Mouse (Mus musculus) embryonic stem cell, embryonic (primary cell): ENCODE measurements around the gene Fap.

Experiments used
- CTCF ChIA-PET, 4 experiments: fragments of 300-600 bp in 2 of 4; fragments of 350-600 bp in 2 of 4; sonication (Branson Sonifier 250); formaldehyde crosslinking; loops; one replicate each; lab custom pipeline; 2022; ENCODE audit warnings: inconsistent platforms in 2 of 4; lab: Charles Lee
- POLR2A ChIA-PET, 4 experiments: fragments of 300-600 bp in 2 of 4; fragments of 350-600 bp in 2 of 4; sonication (Branson Sonifier 250); formaldehyde crosslinking; loops; one replicate each; lab custom pipeline; 2022; ENCODE audit warnings: antibody characterized with exemption in 4 of 4, inconsistent platforms in 1 of 4; lab: Charles Lee

Gene Fap

DNA sequence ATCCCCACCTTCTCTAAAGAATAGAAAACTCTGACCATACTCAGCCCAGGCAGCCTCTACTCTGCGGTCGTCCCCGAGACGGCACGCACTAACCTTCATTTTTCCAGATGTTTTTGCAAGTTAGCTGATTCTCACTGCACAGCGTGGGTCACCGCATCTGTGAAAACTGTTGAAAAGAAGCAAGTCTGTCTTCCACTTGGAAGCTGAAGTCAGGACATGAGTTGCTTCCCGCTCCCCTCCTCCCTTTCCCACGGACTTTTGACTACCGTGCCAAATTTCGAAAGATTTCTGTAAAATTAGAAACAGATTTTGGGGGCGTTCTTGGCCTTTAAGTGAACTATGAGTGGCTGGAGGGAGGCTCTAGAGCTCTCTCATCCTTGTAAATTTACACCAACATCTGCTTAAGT lies at the start of gene Fap:
TSS of gene Fap (minus strand) at position 323 of the 407 bp plus-strand sequence.
- ChIA-PET POLR2A (no interaction called here), CTCF (no interaction called here)

DNA sequence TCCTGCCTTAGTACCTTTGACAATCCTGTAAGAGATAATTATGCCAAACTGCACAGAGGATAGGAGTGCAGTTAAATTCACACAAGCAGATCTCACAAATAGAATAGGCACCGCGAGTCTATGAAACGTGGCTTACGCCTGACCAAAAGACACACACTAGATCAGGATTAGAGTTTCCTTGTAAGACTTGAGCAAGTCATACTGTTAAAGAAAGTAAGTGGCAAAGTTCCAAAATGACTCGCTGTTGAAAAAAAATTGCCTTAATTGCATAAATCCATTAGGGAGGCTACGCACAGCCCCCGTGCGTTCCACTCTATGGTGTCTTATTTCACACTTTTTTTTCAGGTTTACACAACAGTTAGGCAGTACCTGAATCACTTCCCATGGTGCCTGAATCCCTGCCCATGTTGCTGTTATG lies 49.2 kb upstream of the Fap start:
- POLR2A ChIA-PET, result no interaction called here
- CTCF ChIA-PET, result interaction anchor here in 1 of 4 experiments (0.5 to 0.6 kb wide), 2 partner anchors 295 to 716 kb away, joined by 3 read pairs; no protein-coding TSS in a partner anchor

DNA sequence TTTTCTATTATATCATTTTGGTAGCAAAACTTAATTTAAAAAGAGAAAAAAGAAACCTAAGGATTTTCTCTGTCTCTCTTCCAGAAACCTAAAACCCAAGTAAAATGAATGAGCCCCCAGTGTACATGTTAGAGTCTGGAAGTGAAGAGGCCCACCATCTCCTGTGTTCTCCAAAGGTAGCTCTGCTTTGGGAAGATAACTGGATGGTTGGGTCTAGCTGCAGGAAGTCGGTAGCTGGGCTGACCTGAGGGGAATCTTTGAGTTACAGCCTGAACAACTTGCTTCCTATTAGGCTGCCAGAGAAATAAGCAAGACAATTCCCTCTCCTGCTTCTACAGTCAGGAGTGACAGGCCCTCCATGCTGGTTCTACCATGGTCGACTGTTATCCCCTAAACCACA lies 45.8 kb upstream of the Fap start:
- CTCF ChIA-PET, result interaction anchor here in 1 of 4 experiments (1.0 kb wide), 1 partner anchor 8 kb away, joined by 3 read pairs; no protein-coding TSS in a partner anchor
- POLR2A ChIA-PET, result no interaction called here

DNA sequence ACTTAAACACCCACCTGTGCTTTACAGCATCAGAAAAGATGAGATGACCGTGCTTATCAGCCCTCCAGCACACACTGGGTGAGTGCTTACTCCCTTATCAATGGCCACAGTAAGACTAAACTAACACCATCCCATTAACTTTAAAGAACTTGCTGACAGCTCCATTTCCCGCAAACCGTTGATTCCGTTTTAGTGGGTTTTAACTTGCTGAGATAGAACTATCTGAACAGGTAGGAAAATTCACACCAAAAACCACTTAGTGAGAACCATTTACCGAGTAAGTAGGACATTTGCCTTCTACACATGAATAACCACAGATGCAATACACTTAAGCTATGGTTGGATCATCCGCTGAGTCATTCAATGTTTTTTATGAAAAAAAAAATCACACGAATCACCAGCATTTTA lies 45.1 kb upstream of the Fap start:
- POLR2A ChIA-PET, result no interaction called here

DNA sequence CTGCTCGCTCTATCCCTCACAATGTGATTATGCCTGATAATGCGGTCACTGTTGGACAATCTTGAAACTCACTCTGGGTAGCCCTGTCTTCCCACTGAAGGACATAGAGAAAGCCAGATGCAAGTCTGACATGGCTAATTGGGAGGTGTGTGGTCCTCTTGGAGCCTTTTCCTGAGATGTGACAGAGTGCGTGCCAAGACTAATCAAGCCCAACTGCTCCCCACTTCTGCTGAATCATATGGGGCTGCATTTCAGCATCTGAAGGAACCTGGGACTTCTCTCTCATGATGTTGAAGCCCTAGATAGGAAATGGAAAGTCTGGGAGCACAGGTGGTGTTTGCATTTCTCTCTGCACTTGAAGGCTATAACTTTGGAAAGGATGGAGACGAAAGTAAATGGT lies 39.3 kb upstream of the Fap start:
- CTCF ChIA-PET, result interaction anchor here in 1 of 4 experiments (0.7 kb wide), 1 partner anchor 15 kb away, joined by 4 read pairs; no protein-coding TSS in a partner anchor
- POLR2A ChIA-PET, result no interaction called here

More for the DNA sequence above, 45.1 kb upstream of the Fap start:
- CTCF ChIA-PET, result no interaction called here

DNA sequence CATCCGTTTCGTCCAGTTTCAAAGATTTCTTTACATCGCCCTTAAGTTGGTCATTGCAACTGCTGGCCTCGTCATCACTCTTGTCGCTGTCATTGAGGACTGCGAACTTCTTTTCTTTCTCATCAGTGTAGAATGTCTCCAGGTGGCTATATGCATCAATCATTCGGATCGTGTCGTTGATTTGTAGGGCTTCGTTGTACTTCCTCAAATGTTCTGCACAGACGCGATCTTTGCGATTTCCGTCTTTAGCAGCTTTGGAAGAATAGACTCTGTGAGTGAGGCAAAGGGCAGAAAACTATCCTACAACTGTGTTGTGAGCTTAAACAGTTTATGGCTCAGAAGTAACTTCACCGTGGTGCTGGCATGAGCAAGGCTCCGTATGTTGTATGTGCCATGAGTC lies 32.3 kb upstream of the Fap start:
- ChIA-PET POLR2A (no interaction called here), CTCF (interaction anchor here in 1 of 4 experiments (1.0 kb wide), 1 partner anchor 22 kb away, joined by 4 read pairs; no protein-coding TSS in a partner anchor)

DNA sequence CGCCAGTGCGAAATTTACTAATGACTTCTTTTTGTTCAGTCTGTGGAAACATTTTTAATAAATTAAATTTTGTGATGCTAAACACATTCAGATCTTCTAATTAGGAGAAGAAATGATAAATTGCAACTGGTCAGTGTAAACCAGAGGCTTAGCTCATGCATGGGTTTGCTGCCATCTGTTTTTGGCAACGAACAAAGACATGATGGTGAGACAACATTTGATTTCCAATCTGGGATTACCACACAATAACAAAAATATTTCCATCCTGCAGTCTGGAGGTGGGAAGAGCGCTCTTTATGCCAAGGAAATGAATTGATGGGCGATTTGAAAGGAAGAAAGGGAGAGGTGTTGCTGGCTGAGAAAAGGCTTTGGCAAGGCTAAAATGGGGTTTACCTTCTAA lies 29.7 kb upstream of the Fap start:
- POLR2A ChIA-PET, result no interaction called here
- CTCF ChIA-PET, result no interaction called here

DNA sequence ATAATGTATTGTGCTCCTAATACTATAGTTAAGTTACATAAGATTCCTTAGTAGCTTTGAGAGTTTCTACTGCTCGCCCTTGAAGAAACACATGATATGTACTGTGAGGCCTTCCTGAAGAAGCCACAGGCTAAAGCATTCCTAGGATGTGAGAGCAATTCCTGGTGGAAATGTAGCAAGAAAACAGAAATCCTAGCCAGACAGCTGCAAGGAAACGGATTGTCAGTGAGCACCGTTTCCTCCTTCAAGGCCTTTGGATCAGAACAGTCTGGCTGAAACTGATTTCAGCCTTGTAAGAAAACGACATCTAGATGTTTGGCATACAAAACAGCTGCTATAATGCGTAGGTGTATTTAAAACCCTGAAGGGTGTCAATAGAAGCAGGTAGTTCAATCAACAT lies 22.7 kb upstream of the Fap start:
- POLR2A ChIA-PET, result no interaction called here
- CTCF ChIA-PET, result no interaction called here

DNA sequence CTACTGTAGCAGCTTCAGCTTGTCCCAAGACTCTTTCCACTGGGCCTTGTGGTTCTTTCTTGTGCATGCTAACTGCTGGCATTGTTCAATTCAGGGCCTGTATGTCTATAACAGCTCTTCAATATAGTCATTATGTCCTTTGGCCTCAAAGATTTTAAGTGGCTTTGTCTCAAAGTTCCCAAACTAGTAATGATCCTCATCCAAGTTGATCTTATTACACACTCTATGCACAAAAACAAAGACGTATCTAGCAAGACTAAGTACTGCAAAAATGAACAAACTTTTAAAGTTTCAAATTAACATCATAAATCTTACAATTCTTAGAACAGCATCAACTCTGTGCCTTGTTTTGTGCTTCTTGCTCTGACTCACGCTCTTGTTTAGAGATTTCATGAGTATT lies 20.6 kb upstream of the Fap start:
- CTCF ChIA-PET, result no interaction called here
- POLR2A ChIA-PET, result no interaction called here

DNA sequence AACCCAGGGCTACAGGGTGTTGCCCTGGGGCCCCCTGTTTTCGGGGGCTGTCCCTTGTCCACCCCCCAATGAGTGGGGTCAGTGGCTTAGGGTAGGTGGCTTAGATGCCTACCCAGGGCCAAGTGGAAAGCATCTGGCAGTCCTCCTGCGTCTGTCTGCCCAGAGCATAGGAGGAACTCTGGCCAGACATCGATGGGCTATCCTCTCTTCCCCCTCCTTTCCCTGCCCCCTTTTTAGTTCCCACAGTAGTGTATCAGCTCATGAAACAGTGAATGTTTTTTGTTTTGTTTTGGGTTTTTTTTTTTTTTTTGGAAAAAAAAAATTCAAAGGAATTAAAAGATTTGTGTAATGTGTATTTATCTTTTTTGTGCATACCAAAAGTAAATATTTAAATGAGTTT lies 17.7 kb upstream of the Fap start:
- CTCF ChIA-PET, result no interaction called here
- POLR2A ChIA-PET, result no interaction called here

DNA sequence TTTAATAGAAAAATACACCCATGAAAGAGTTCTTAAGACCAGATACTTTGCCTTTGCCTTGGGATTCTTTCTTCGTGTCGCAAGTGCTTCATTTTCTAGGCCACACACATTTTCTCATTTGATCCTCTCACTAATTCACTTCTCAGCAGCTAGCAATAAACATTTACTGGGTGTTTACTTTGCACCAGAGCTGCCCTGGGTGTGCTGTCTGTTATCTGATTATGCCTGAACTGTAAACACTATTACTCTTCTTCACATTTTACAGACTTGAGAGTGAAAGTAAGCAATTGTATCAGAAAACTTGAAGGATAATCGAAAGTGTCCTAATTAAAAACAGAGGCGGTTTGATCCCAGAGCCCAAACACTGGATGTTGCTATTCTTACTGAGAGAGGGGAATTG lies 15.5 kb upstream of the Fap start:
- ChIA-PET CTCF (interaction anchor here in 1 of 4 experiments (0.7 kb wide), 1 partner anchor 185 kb away, joined by 3 read pairs; no protein-coding TSS in a partner anchor), POLR2A (no interaction called here)

DNA sequence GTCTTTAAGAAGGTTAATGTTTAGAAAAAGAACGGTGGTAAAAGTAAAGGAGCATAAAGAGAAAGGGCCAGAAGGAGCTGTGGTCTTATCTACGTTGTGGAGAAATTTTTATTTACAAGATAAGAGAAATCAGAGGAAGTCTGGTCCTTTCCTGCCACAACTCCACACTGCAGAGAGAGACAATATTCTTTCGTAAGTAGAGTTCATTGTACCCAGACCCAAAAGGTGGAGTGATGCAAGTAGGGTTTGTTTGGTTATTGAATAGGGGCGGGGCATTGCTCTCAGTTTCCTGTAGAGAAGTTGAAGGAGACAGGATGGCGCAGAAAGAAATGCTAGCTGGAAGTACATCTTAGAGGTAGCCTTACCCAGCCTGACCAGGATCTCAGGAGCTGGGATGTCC lies 11.9 kb upstream of the Fap start:
- POLR2A ChIA-PET, result no interaction called here
- CTCF ChIA-PET, result no interaction called here

DNA sequence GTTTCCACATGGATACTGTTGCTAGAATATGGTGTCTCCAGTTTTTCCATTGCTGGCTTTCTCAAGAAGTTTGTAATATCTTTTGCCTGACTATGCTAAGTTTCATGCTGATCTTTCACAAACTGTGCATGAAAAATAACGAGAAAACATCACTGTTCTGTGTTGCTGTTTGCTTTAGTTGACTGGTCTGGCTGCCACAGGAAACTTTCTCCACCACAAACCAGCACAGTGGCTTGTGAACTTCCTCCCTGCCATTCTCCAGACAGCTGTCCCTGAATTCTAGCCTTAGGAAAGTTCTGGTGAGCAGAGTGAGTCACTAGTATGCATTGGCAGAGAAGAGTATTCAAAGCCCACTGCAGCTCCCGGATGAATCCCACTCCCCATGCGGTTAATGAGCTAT lies 1.1 kb upstream of the Fap start:
- ChIA-PET POLR2A (no interaction called here), CTCF (interaction anchor here in 1 of 4 experiments (1.0 kb wide), 1 partner anchor 18 kb away, joined by 3 read pairs; no protein-coding TSS in a partner anchor)

DNA sequence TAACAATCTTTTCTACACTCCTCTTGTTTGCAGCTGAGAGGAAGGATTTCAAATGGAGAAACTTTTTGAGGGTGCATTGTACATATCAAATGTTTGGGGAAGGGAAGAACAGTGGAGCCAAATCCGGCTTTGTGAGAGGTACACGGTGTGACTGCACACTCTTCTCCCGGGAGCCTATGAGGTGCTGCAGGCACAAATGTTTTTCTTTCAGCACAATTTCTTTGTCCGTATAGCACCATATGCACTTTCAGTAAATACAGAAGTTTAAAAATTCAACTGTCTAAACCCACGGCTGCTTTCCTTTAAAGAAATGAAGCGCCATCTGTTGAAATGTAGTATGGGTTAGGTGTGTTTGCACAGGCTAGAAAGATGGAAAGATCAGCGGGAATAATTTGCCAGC lies 375 bp upstream of the Fap start:
- POLR2A ChIA-PET, result no interaction called here
- CTCF ChIA-PET, result no interaction called here

DNA sequence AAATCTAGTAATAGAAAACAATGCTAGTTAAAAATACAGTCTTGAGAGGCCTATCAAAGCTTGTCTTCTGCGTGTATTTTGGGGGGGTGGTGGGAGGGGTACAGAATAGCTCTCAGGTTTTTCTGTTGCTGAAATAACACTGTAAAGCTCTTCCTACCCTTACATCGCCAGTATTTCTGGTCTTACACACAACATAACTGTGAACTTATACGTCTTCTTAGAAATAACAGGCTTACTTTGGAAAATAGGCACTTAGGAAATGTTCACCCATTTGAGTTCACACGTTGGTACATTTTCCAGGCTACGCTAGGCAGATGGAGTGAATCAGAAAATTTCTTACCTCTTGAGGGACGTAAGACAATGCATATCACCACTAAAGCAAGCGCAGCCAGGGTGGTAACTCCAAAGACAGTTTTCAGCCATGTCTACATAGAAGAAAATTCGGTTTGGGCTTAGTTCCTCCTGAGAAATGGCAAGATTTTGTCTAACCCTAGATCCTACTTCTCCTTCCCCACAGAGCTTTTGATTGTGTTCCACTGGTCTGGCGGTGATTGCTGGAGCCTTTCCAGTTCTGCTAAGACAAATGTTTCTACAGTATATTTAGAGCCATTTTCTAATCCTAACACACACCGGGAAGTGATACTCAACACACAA lies 649 bp downstream of the Fap start:
- ChIA-PET CTCF (interaction anchor here in 1 of 4 experiments (0.6 kb wide), 1 partner anchor 89 kb away, joined by 6 read pairs; no protein-coding TSS in a partner anchor), POLR2A (no interaction called here)

DNA sequence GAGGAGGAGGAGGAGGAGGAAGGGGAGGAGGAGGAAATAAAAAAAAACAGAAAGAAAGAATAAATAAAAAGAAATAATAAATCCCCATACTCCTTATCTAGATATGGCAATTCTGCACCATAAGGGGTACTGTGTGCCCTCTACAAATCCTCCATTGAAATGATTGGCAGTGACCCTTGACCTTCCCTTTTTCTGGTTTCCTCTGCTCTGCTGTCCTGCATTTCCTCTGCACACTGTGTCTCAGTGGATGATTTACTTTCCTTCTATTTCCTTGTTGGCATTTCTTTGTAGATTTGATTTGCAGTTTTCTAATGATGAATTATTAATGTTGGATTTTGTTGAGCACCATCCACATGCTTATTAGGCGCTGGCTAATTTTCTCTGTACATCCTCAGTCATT lies 9.2 kb downstream of the Fap start:
- POLR2A ChIA-PET, result no interaction called here
- CTCF ChIA-PET, result no interaction called here

DNA sequence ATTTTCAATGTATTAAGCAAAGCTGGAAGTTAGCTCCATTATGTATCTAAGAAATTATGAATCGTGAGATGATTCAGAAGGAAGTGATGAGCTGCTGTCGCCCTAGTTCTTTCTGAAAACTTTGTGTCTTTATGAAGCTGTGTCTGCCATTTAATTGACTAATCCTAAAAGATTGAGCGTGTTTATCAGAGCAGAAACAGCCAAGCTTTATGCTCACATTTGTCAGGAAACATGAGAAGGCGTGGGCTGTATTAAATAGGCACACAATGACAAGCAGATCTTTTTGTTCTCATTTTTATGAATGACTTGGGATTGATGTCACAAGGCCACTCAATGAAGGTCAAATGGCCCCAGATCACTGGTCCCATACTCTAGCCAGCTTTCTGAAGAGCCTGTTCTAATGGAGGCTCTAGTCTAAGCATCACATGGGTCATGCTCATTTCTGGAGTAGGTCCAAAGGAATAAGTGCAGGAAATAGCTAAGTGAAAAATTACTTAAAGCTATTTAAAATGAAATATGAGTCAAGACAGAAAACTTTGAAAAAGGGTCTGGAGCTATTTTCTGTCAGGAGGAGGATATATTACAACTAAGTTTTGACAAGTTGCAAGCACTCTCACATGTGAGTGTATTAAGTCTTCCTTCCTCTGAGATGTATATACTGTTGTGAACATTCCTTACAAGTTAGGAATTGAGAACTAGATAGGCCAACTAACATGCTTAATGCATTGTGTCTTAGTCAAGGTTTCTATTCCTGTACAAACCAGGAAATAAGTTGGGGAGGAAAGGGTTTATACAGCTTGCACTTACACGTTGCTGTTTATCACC lies 11.0 kb downstream of the Fap start:
- ChIA-PET POLR2A (no interaction called here), CTCF (interaction anchor here in 1 of 4 experiments (1.5 kb wide), 1 partner anchor 16 kb away, joined by 3 read pairs; no protein-coding TSS in a partner anchor)

DNA sequence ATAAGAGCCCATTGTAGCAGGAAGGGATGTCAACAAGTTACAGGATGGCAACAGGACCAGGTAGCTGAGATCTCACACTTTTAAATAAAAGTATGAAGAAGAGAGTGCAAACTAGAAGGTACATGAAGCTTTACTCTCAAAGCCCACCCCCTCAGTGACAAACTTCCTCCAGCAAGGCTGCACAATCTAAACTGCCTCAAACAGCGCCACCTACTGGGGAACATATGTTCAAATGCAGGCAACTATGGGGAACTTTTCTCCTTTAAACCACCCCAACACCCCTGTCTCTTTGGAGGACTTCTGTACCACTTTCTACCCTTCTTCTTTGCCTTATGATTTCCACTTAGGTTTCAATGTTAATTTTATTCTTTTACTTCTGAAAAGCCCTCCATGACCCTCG lies 16.5 kb downstream of the Fap start:
- CTCF ChIA-PET, result interaction anchor here in 1 of 4 experiments (0.5 to 0.9 kb wide), 2 partner anchors 18 to 971 kb away, joined by 3 to 4 read pairs; no protein-coding TSS in a partner anchor

DNA sequence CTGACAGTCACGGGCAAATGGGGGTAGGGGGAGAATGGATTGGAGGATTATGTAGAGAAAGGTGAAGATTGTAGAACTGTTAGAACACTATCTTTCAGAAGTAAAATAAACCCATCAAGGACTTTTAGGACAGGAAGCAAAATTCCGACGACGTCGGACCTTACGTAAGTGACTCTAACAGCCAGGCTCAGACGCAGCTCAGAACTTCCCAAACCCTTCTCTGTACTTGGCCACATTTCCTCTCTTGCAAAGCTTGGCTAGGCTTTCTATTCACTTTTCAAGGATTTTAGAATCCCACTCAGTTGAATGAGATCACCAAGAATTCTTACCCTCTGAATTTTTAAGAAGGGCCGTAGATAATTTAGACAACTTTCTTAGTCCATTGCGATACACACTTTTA lies 17.5 kb downstream of the Fap start:
- CTCF ChIA-PET, result interaction anchor here in 1 of 4 experiments (0.9 kb wide), 1 partner anchor 87 kb away, joined by 3 read pairs; no protein-coding TSS in a partner anchor
- POLR2A ChIA-PET, result no interaction called here

More for the DNA sequence above, 16.5 kb downstream of the Fap start:
- POLR2A ChIA-PET, result no interaction called here

DNA sequence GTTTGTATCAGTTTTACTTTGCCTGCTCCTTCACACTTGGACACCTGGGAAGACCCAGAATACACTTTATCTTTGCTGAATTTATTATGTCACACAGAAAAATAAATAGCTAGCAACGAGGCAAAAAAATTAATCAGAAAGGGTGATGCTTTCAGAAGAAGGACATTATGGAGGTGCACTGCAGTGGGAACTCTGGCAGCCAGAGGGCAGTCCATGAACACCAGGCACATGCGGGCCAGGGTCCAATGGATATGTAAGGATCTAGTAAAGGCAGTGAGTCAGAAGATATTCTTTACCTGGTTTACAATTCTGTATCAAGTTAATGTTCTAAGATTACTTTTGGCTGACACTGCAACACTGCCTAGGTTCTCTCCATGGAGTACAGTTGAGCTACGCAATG lies 24.2 kb downstream of the Fap start:
- ChIA-PET POLR2A (no interaction called here), CTCF (interaction anchor here in 3 of 4 experiments (0.5 to 1.5 kb wide), 4 partner anchors 78 to 109 kb away, joined by 4 to 7 read pairs (median 4); no protein-coding TSS in a partner anchor)
